8 mouse cellular contexts compared by ENCODE assay signal in the genomic region with DNA sequence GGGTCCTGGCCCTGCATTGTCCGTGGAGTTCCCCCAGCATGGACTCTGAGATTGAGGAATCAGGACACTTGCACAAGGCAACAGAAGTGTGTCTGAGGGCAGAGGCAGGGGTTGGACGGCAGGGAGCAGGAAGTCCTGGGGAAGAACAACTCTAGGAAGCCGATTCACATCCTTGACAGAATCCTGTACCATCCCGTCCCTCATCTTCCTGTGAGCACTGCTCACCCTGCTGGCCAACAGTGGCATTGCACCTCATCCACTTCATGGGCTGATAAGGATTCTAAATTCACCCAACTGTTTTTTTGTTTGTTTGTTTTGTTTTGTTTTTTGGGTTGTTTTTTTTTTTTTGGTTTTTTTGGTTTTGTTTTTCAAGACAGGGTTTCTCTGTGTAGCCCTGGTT. TPM values are rescaled to one million over a fixed set of nuclear protein-coding genes. Genes with fewer than 3 reads are reported as not detected.
A peak's percentile ranks its signal among the peaks of the same experiment; 100 is the strongest.
DNase-seq lines count a peak whose midpoint lies in the region; ATAC-seq and TF ChIP-seq lines count a peak whose summit lies in the region.
"Had no signal": no experiment of that assay in that cellular context is flagged by ENCODE, and none has a peak within 500 bp of the region (broad histone marks: within the 10 kb centered on the region; RNA-seq: fewer than 3 reads in every experiment).

No protein-coding gene starts in this region.

- H3K4me1 ChIP-seq in CH12.LX (ENCODE audit: control insufficient read depth in 1 of 2, insufficient read depth in 2 of 2), result peaks cover 4 to 7% of the 10 kb centered on the region in 2 experiments; a peak in 3 of 4 replicates
- no peaks in the 10 kb centered on the region for H3K4me1 ChIP-seq in heart, postnatal 0 days (ENCODE audit: control insufficient read depth, insufficient read depth)
- H3K4me1 ChIP-seq: lung, embryonic 15.5 days had no signal

- TF ChIP-seq RAD21 in CH12.LX (IDR thresholded peaks at IDR 0.05; ENCODE audit: low read depth, low read length), result peak; percentile 54

- no peak overlapping the region for H3K9ac ChIP-seq in CH12.LX (ENCODE audit: insufficient read depth, low read depth)
- no peak overlapping the region for H3K9ac ChIP-seq in heart, postnatal 0 days (replicated peaks; ENCODE audit: low read depth, low read length)
- H3K9ac ChIP-seq: lung, embryonic 15.5 days had no signal

- H3K4me2 ChIP-seq in CH12.LX (ENCODE audit: insufficient read depth, low read depth, poor library complexity, severe bottlenecking), result no peak overlapping the region; the same call in 1 of the 2 replicates
- H3K4me2 ChIP-seq in heart, postnatal 0 days (ENCODE audit: low read depth, low read length), result no peak overlapping the region
- H3K4me2 ChIP-seq: lung, embryonic 15.5 days had no signal

- H3K79me2 ChIP-seq in CH12.LX (replicated peaks; ENCODE audit: control insufficient read depth, extremely low read depth, insufficient read depth, poor library complexity, severe bottlenecking), result no peaks in the 10 kb centered on the region

- peaks cover 61% of the 10 kb centered on the region for H3K27me3 ChIP-seq in CH12.LX (replicated peaks)
- H3K27me3 ChIP-seq in heart, postnatal 0 days (ENCODE audit: control insufficient read depth, insufficient read depth, low read length), result peaks cover 4% of the 10 kb centered on the region; the same call in 1 of the 2 replicates

- TF ChIP-seq EP300 in CH12.LX (IDR thresholded peaks at IDR 0.05; ENCODE audit: low read length), result no peak
- no peak for TF ChIP-seq EP300 in heart, postnatal 0 days (IDR thresholded peaks at IDR 0.05; ENCODE audit: low read depth)

- H3K4me3 ChIP-seq in CH12.LX (replicated peaks in 1 of 3; ENCODE audit: low read depth in 2 of 3, low read length in 2 of 3, poor library complexity in 1 of 3), result no peak overlapping the region
- H3K4me3 ChIP-seq in heart, postnatal 0 days (ENCODE audit: low read depth, low read length), result no peak overlapping the region
- H3K4me3 ChIP-seq: lung, embryonic 15.5 days had no signal

- H3K27ac ChIP-seq in CH12.LX (ENCODE audit: insufficient read depth, low read depth), result no peak overlapping the region
- no peak overlapping the region for H3K27ac ChIP-seq in heart, postnatal 0 days (ENCODE audit: low read depth)
- H3K27ac ChIP-seq: lung, embryonic 15.5 days had no signal

- DNase-seq in CH12.LX (ENCODE audit: extremely low read depth), result peak; percentile 65
- peak; percentile 55 for DNase-seq in T-cell, adult 2 months (ENCODE audit: low spot score)
- DNase-seq in cerebellum, postnatal 36 days, result peak; percentile 81
- peak; percentile 40 for DNase-seq in heart, postnatal 0 days (ENCODE audit: low spot score)
- peak; percentile 73 to 93 for DNase-seq in layer of hippocampus, postnatal 25 days (ENCODE audit: extremely low spot score in 1 of 2, low spot score in 1 of 2)
- peak; percentile 69 to 83 for DNase-seq in spleen, postnatal 10 days (ENCODE audit: low spot score in 2 of 2)

- peak; percentile 79 to 95 for TF ChIP-seq CTCF in CH12.LX (conservative IDR thresholded peaks at IDR 0.05 in 1 of 2, IDR thresholded peaks at IDR 0.05 in 1 of 2; ENCODE audit: low read depth in 2 of 2, low read length in 2 of 2)
- TF ChIP-seq CTCF in heart, postnatal 0 days (IDR thresholded peaks at IDR 0.05; ENCODE audit: low read depth), result peak; percentile 93

- dilution Hi-C loops in CH12.LX (cut with MboI; ENCODE audit: extremely low pct_ligation_motif_present, extremely low pct_unique_long_range_greater_than_20kb, low sequenced_read_pairs), result no loop called here

- in situ Hi-C loops in CH12.LX (cut with MboI; ENCODE audit: low pct_ligation_motif_present, low pct_unique_long_range_greater_than_20kb, low sequenced_read_pairs), result no loop called here

- no peaks in the 10 kb centered on the region for H3K9me3 ChIP-seq in CH12.LX (replicated peaks; ENCODE audit: low read length)
- no peaks in the 10 kb centered on the region for H3K9me3 ChIP-seq in heart, postnatal 0 days (replicated peaks; ENCODE audit: control insufficient read depth, low read length)
- H3K9me3 ChIP-seq: lung, embryonic 15.5 days had no signal

- 22% methylated on average over 4 of the region's 4 CpGs for WGBS in heart, postnatal 0 days

- TF ChIP-seq POLR2A in CH12.LX (IDR thresholded peaks at IDR 0.05; ENCODE audit: low read depth, low read length), result no peak

- ATAC-seq in heart, postnatal 0 days (ENCODE audit: insufficient read depth, low read depth), result no peak
- peak; percentile 62; the same call in 1 of the 2 replicates for ATAC-seq in megakaryocyte-erythroid progenitor cell, adult 5-6 weeks (replicated peaks; ENCODE audit: low FRiP score, low TSS enrichment, poor library complexity, severe bottlenecking)

- H3K36me3 ChIP-seq in CH12.LX (replicated peaks in 1 of 2; ENCODE audit: control insufficient read depth in 1 of 2, insufficient read depth in 1 of 2, low read length in 1 of 2), result no peaks in the 10 kb centered on the region
- no peaks in the 10 kb centered on the region for H3K36me3 ChIP-seq in heart, postnatal 0 days (replicated peaks; ENCODE audit: control insufficient read depth, insufficient read depth, low read length)
- H3K36me3 ChIP-seq: lung, embryonic 15.5 days had no signal

TF ChIP-seq in CH12.LX, 34 proteins besides CTCF, POLR2A, EP300 and RAD21:
- TF ChIP-seq ZMIZ1 (IDR thresholded peaks at IDR 0.05; ENCODE audit: low read depth, low read length) (no peak), MAZ (IDR thresholded peaks at IDR 0.05; ENCODE audit: low read depth, low read length) (no peak), ELF1 (IDR thresholded peaks at IDR 0.05; ENCODE audit: low read depth, low read length) (0 out of 2 replicates have a peak, but pooled peaks have one; percentile 12), SMC3 (IDR thresholded peaks at IDR 0.05; ENCODE audit: low read depth, low read length) (peak; percentile 57)

RNA-seq across cellular contexts. Expression of a gene that starts 28.0 kb away (rescaled TPM):
- total RNA-seq in CH12.LX (2012; rRNA removed), result not detected in 2 replicates
- not detected in 2 replicates for total RNA-seq in CH12.LX (2014; rRNA removed)
- polyA plus RNA-seq in CH12.LX (2012; ENCODE audit: insufficient read length, low read depth), result not detected in 2 replicates
- 0.65 and 1.8 TPM in 2 replicates for total RNA-seq in heart, postnatal 0 days (2014; rRNA removed; ENCODE audit: low replicate concordance)
- 0.14 and 0.16 TPM in 2 replicates for polyA plus RNA-seq in heart, postnatal 0 days (2015; fragmentation: Nextera tagmentation; extraction: Ambion mirVana)
- 1 to 10 TPM; 6.8 to 7.3 TPM for total RNA-seq in layer of hippocampus, postnatal 25 days (2021)
- total RNA-seq in megakaryocyte-erythroid progenitor cell, adult 5-6 weeks (2014; fragmentation: Nextera tagmentation), result not detected in 2 replicates
- total RNA-seq in megakaryocyte-erythroid progenitor cell, adult 5-6 weeks (2017), result not detected in 2 replicates

RNA-seq across cellular contexts. Expression of a gene that starts 34.8 kb away (rescaled TPM):
- total RNA-seq in CH12.LX (2012; rRNA removed) (0.81 and 2.1 TPM in 2 replicates), CH12.LX (2014; rRNA removed) (0.07 TPM in 1 of 2 replicates, not detected in the other)
- polyA plus RNA-seq in CH12.LX (2012; ENCODE audit: insufficient read length, low read depth), result 0.08 and 0.11 TPM in 2 replicates
- 21.6 and 35.9 TPM in 2 replicates for total RNA-seq in heart, postnatal 0 days (2014; rRNA removed; ENCODE audit: low replicate concordance)
- polyA plus RNA-seq in heart, postnatal 0 days (2015; fragmentation: Nextera tagmentation; extraction: Ambion mirVana), result 36.5 and 37.4 TPM in 2 replicates
- 1 to 10 TPM; 6.0 to 7.9 TPM for total RNA-seq in layer of hippocampus, postnatal 25 days (2021)
- total RNA-seq in megakaryocyte-erythroid progenitor cell, adult 5-6 weeks (2014; fragmentation: Nextera tagmentation), result 5.2 TPM in 1 of 2 replicates, not detected in the other
- not detected in 2 replicates for total RNA-seq in megakaryocyte-erythroid progenitor cell, adult 5-6 weeks (2017)

RNA-seq across cellular contexts. Expression of a gene that starts 59.1 kb away (rescaled TPM):
- total RNA-seq in CH12.LX (2012; rRNA removed) (50.9 and 61.0 TPM in 2 replicates), CH12.LX (2014; rRNA removed) (13.9 and 17.9 TPM in 2 replicates)
- polyA plus RNA-seq in CH12.LX (2012; ENCODE audit: insufficient read length, low read depth), result 83.4 and 106 TPM in 2 replicates
- total RNA-seq in heart, postnatal 0 days (2014; rRNA removed; ENCODE audit: low replicate concordance), result 17.3 and 17.7 TPM in 2 replicates
- 35.7 and 37.9 TPM in 2 replicates for polyA plus RNA-seq in heart, postnatal 0 days (2015; fragmentation: Nextera tagmentation; extraction: Ambion mirVana)
- total RNA-seq in layer of hippocampus, postnatal 25 days (2021), result 10 to 100 TPM; 49.3 to 63.5 TPM
- 125 and 161 TPM in 2 replicates for total RNA-seq in megakaryocyte-erythroid progenitor cell, adult 5-6 weeks (2014; fragmentation: Nextera tagmentation)
- 43.3 and 73.2 TPM in 2 replicates for total RNA-seq in megakaryocyte-erythroid progenitor cell, adult 5-6 weeks (2017)
